Mouse (Mus musculus) embryonic stem cell, embryonic (primary cell): ENCODE measurements at regions not wholly inside any gene's neighbourhood (a gene's known extent, or its start where the extent isn't known, plus 50 kb on each side); places are given as distances from the start of the nearest gene placed in this dataset.

Source experiments
- CTCF ChIA-PET, 4 experiments: fragments of 300-600 bp in 2 of 4; fragments of 350-600 bp in 2 of 4; sonication (Branson Sonifier 250); formaldehyde crosslinking; loops; one replicate each; lab custom pipeline; 2022; ENCODE audit warnings: inconsistent platforms in 2 of 4; lab: Charles Lee
- POLR2A ChIA-PET, 4 experiments: fragments of 300-600 bp in 2 of 4; fragments of 350-600 bp in 2 of 4; sonication (Branson Sonifier 250); formaldehyde crosslinking; loops; one replicate each; lab custom pipeline; 2022; ENCODE audit warnings: antibody characterized with exemption in 4 of 4, inconsistent platforms in 1 of 4; lab: Charles Lee

GRCm38 (mm10) chr9:66646226-66646625 lies 53.3 kb upstream of the Usp3 start:
- ChIA-PET CTCF (interaction anchor here (0.5 to 4.4 kb wide), 66 partner anchors 13 to 509 kb away, joined by 3 to 32 read pairs (median 4); partner anchors contain the start of genes Fbxl22 (in 3 of the 4), Aph1b (in 1 of the 4), Aph1c (in 1 of the 4) and Dapk2 (in 1 of the 4)), POLR2A (interaction anchor here (0.5 to 2.4 kb wide), 11 partner anchors 35 to 397 kb away, joined by 3 to 8 read pairs (median 3); partner anchors contain the start of gene Rps27l (in 1 of the 4))

DNA sequence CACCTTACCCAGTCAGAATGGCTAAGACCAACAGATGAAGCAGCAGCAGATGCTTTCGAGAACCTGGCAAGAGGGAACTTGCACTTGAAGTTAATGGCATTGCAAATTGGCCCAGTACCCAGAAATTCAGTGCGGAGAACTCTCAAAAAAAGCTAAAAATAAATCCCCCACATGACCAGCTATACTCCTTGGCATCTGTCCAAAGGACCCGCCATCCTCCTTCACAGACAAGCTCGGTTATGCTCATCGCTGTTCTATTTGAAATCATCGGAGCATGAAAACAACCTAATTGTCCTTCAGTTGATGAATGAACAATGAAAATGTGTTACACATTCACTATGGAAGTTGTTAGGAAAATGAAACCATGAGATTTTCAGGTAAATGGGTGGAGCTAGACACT lies 58.4 kb upstream of the Usp3 start:
- CTCF ChIA-PET, result no interaction called here
- POLR2A ChIA-PET, result interaction anchor here in 1 of 4 experiments (0.7 to 1.7 kb wide), 2 partner anchors 16 to 1101 kb away, joined by 4 to 7 read pairs; no protein-coding TSS in a partner anchor

- POLR2A ChIA-PET, result interaction anchor here in 1 of 4 experiments (0.6 to 0.7 kb wide), 3 partner anchors 9 to 1974 kb away, joined by 3 to 4 read pairs (median 3); no protein-coding TSS in a partner anchor
- CTCF ChIA-PET, result interaction anchor here in 1 of 4 experiments (0.6 kb wide), 1 partner anchor 17 kb away, joined by 3 read pairs; no protein-coding TSS in a partner anchor
Observed at GRCm38 (mm10) chr9:66657116-66657758, 56.2 kb upstream of the Car12 start.

DNA sequence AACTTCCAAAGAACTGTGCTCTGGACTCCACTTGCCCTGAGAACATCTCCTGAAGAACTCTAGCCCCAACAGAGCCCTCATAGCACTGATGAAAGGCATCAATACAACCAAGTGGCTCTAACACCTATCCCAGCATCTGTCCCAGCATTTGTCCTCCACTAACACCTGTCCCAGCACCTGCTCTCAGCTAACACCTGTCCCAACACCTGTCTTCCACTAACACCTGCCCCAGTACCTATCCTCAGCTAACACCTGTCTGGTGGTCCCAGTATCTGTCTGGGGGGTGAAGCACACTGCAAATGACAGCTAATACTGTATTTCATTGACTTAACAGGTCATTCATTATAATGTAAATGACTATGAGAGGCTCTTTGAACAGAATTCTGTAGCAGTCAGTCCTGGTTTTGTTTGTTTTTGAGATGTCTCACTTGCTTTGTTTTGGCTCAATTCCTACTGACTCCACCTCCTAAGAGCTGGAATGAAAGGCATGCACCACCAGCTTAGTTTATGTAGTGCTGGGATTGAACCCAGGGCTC lies 54.7 kb upstream of the Car12 start:
- POLR2A ChIA-PET, result interaction anchor here in 3 of 4 experiments (0.6 to 1.8 kb wide), 9 partner anchors 11 to 247 kb away, joined by 3 to 10 read pairs (median 4); partner anchors contain the start of gene Fbxl22 (in 1 of the 3)

DNA sequence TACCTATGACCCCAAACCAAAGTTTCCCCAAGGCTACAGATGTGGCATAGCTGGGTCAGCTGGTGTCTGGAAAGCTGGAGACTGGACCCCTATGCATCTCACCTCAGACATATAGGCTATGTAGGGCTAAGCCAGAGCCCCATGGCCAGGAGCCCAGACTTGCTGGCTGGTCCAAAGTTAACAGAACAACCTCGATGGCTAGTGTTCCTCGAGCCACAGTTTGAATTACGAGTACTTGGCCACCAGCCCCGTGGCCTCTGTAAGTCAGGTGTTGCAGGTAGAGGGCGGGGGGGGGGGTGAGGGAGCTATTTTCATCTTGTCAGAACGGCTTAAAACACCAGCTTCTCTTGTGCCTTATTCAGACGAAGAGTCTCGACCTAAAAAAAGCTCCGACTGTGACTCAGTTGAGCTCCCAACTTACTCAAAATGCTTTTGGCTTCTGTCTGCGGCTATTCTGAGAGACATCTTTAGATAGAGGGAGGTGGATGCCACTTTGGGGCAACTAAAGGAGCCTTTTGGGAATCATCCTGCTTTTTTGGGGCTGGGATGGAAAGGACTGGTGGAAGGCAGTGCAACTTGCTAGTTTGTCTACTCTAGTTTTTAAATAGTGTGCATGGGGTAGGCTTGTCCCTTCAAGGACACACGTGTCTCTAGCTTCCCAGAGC lies 53.6 kb upstream of the Car12 start:
- POLR2A ChIA-PET, result interaction anchor here in 2 of 4 experiments (0.6 to 1.7 kb wide), 7 partner anchors 8 to 148 kb away, joined by 3 to 10 read pairs (median 4); no protein-coding TSS in a partner anchor
- CTCF ChIA-PET, result interaction anchor here in 3 of 4 experiments (0.6 to 1.7 kb wide), 6 partner anchors 12 to 751 kb away, joined by 3 to 5 read pairs (median 4); partner anchors contain the start of genes Csnk1g1 (in 1 of the 3) and Trip4 (in 1 of the 3)

More for the DNA sequence above, 54.7 kb upstream of the Car12 start:
- CTCF ChIA-PET, result interaction anchor here in 2 of 4 experiments (0.6 to 1.7 kb wide), 5 partner anchors 12 to 1060 kb away, joined by 3 to 5 read pairs (median 4); no protein-coding TSS in a partner anchor

DNA sequence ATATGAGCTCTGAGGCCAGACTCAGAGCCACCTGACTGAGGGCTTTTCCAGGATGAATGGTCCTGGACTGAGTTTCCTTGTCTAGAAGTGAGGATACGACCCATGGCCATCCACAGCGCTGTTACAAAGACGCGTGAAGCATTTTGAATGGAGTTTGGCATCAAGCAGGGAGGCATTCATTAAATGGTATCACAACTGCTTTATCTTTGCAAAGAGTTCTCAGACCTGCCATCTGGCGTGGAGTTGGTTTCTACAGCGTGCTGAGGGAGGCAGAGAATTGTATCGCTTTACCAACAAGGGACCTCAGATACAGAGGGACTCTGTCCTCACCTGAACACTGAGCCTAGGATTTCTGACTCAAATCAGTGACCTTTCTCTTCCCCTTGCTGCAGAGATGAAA lies 51.9 kb upstream of the Car12 start:
- POLR2A ChIA-PET, result interaction anchor here in 1 of 4 experiments (0.9 to 2.6 kb wide), 2 partner anchors 17 to 70 kb away, joined by 3 to 7 read pairs; partner anchors contain the start of gene Usp3
- CTCF ChIA-PET, result interaction anchor here in 2 of 4 experiments (0.7 to 4.1 kb wide), 4 partner anchors 15 to 45 kb away, joined by 3 to 32 read pairs (median 3); no protein-coding TSS in a partner anchor

- CTCF ChIA-PET, result interaction anchor here in 3 of 4 experiments (0.7 to 4.1 kb wide), 7 partner anchors 16 to 148 kb away, joined by 3 to 32 read pairs (median 3); partner anchors contain the start of gene Fbxl22 (in 1 of the 3)
Observed at GRCm38 (mm10) chr9:66662443-66662842, 51.0 kb upstream of the Car12 start.

More at GRCm38 (mm10) chr9:66662443-66662842, 51.0 kb upstream of the Car12 start:
- POLR2A ChIA-PET, result interaction anchor here in 1 of 4 experiments (1.4 to 2.6 kb wide), 2 partner anchors 39 to 70 kb away, joined by 4 to 7 read pairs; partner anchors contain the start of gene Usp3
